Mouse (Mus musculus) heart, embryonic 14.5 days (tissue): Measurements from ENCODE around the gene Olfr765. TPM values are rescaled to one million over a fixed set of nuclear protein-coding genes. Genes with fewer than 3 reads are reported as not detected.

ENCODE experiments used
- polyA plus RNA-seq: library from polyadenylated mRNA; unstranded; fragments of >200 nt; fragmentation: Nextera tagmentation; extraction: Ambion mirVana; gene quantifications from 2 replicates; pipeline ENCODE4 v1.2.1, GENCODE M21; 2014

Olfr765 gene
- polyA plus RNA-seq, 1 experiment from 2014 or later = not detected

Other genes starting within 250 kb of the Olfr765 start
- 28.2 and 31.0 TPM in 2 replicates for gene Dnajc14, start 245.9 kb downstream of the Olfr765 start, polyA plus RNA-seq
- gene Tmem198b, start 245.6 kb downstream of the Olfr765 start, polyA plus RNA-seq = 16.6 and 18.2 TPM in 2 replicates
- 157 and 168 TPM in 2 replicates for gene Sarnp, start 232.7 kb downstream of the Olfr765 start, polyA plus RNA-seq
- 41.4 and 46.1 TPM in 2 replicates for gene Ormdl2, start 228.4 kb downstream of the Olfr765 start, polyA plus RNA-seq
- gene Gdf11, start 158.3 kb downstream of the Olfr765 start, polyA plus RNA-seq = 2.3 and 3.4 TPM in 2 replicates
- gene Cd63, start 149.0 kb downstream of the Olfr765 start, polyA plus RNA-seq = 363 and 394 TPM in 2 replicates
- gene Rdh5, start 127.1 kb downstream of the Olfr765 start, polyA plus RNA-seq = 7.7 and 11.5 TPM in 2 replicates
- 239 and 251 TPM in 2 replicates for gene Bloc1s1, start 126.0 kb downstream of the Olfr765 start, polyA plus RNA-seq
- gene Itga7, start 116.2 kb downstream of the Olfr765 start, polyA plus RNA-seq = 3.7 and 3.9 TPM in 2 replicates
- 0.32 TPM in 1 of 2 replicates, not detected in the other for gene Mettl7b, start 89.0 kb downstream of the Olfr765 start, polyA plus RNA-seq
- not detected in 2 replicates for gene Olfr9, start 60.6 kb downstream of the Olfr765 start, polyA plus RNA-seq
- not detected in 2 replicates for gene Olfr763, start 39.2 kb downstream of the Olfr765 start, polyA plus RNA-seq
- gene Olfr764-ps1, start 10.1 kb downstream of the Olfr765 start, polyA plus RNA-seq = not detected in 2 replicates
- not detected in 2 replicates for gene Olfr766-ps1, start 19.0 kb upstream of the Olfr765 start, polyA plus RNA-seq
- gene Olfr767, start 32.9 kb upstream of the Olfr765 start, polyA plus RNA-seq = not detected in 2 replicates
- not detected in 2 replicates for gene Olfr768, start 49.4 kb upstream of the Olfr765 start, polyA plus RNA-seq
- gene Olfr769, start 67.9 kb upstream of the Olfr765 start, polyA plus RNA-seq = not detected in 2 replicates
- gene Olfr770, start 89.0 kb upstream of the Olfr765 start, polyA plus RNA-seq = not detected in 2 replicates
- not detected in 2 replicates for gene Olfr771, start 114.8 kb upstream of the Olfr765 start, polyA plus RNA-seq
- not detected in 2 replicates for gene Olfr772, start 127.9 kb upstream of the Olfr765 start, polyA plus RNA-seq
- not detected in 2 replicates for gene Olfr773, start 137.4 kb upstream of the Olfr765 start, polyA plus RNA-seq
- gene Olfr774, start 186.2 kb upstream of the Olfr765 start, polyA plus RNA-seq = not detected in 2 replicates
- gene Olfr775, start 198.4 kb upstream of the Olfr765 start, polyA plus RNA-seq = not detected in 2 replicates
- not detected in 2 replicates for gene Olfr776, start 209.1 kb upstream of the Olfr765 start, polyA plus RNA-seq
- not detected in 2 replicates for gene Olfr777, start 221.5 kb upstream of the Olfr765 start, polyA plus RNA-seq